Mouse (Mus musculus): ENCODE measurements around the gene Gm37240. TPM values are rescaled to one million over a fixed set of nuclear protein-coding genes. Genes with fewer than 3 reads are reported as not detected.

The Gm37240 gene
- polyA plus RNA-seq, 1 experiment, result 0.77 TPM

DNA sequence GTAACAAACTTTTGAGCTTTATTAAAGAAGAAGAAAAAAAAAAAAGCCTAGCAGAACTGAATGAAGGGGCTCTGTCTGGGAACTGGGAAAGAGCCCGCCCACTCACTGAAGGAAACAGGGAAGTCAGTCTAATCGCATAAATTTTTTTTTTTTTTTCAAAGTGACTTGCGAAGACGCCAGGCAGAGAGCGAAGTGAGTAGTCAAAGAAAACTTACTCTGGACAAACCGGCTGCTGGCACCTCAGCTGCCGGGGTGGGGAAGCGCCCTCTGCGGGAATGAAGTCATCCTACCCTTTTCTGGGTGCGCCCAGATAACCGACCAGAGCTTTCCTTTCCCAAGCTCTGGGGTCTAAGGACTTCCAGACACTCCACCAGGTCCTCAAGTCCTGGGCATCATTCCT is 1406.2 kb downstream of the Gm37240 start:
- 0 out of 2 replicates have a peak, but pooled peaks cover 3% of the 10 kb centered on the region for H3K4me1 ChIP-seq (ENCODE audit: control insufficient read depth, insufficient read depth, low read length)
- no peaks in the 10 kb centered on the region for H3K27me3 ChIP-seq (ENCODE audit: control insufficient read depth, insufficient read depth, low read length)
- H3K4me3 ChIP-seq (replicated peaks; ENCODE audit: insufficient read depth, low read depth, low read length), result no peak overlapping the region
- WGBS, result 12% methylated on average over 11 of the region's 11 CpGs
- H3K27ac ChIP-seq (ENCODE audit: insufficient read depth, low read length), result no peak overlapping the region
- DNase-seq, result peak; percentile 23 to 38
- TF ChIP-seq POLR2A (IDR thresholded peaks at IDR 0.05; ENCODE audit: borderline replicate concordance, insufficient read depth, low read length), result no peak

DNA sequence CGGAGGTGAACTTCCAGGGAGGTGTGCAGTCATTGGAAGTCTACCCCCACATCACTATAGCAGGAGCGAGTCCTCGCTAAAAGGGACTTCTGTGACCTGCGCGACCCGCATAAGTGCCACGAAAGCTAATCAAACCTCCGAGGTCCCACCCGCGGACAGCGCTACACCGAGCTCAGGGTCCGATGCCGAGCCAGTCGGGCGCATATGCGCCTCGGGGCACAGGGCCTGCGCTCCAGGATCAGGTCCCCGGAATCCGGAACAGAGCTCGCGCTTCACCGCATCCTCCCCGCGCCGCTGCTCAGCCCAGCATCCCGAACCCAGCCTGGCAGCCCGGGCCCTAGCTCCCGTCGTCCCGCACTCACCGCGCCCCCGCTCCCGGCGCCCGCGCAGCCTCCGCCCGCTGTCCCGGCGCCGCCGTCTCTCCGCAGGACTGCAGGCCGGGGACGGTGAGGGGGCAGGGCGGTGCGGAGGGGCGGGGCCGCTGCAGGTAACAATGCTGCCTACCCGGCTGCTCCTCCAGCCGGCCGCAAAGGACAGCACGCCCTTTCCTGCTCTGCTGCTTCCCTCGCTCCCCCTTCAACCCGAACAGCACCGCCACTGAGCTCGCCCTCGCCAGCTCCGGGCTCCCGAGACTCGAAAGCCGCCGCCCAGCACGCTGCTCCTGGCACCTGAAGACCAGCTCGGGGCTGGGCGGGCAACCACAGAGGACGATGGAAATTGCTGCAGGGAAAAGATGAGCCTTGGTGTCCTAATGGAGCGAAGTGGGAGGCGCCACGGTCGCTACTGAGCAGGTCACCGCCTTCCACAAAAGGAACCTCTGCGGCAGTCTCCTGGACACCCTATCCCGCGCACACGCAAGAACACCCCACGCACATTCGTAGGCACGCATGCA is 1407.1 kb downstream of the Gm37240 start, which contains the start of gene Fhdc1:
Gene Fhdc1, minus strand, starts transcription at position 424 of the 892 bp plus-strand sequence.
- WGBS, result 1% methylated on average over 81 of the region's 82 CpGs
- H3K27ac ChIP-seq (ENCODE audit: insufficient read depth, low read length), result peak within 1 kb of the TSS; percentile 37; the same call in 1 of the 2 replicates
- 0 out of 2 replicates have a peak, but pooled peaks cover 3% of the 10 kb centered on the region for H3K4me1 ChIP-seq (ENCODE audit: control insufficient read depth, insufficient read depth, low read length)
- TF ChIP-seq POLR2A (IDR thresholded peaks at IDR 0.05; ENCODE audit: borderline replicate concordance, insufficient read depth, low read length) (no peak), CTCF (IDR thresholded peaks at IDR 0.05; ENCODE audit: borderline replicate concordance, insufficient read depth, low read depth, low read length) (no peak)
- H3K4me3 ChIP-seq (replicated peaks; ENCODE audit: insufficient read depth, low read depth, low read length), result peak within 1 kb of the TSS; percentile 71
- no peaks in the 10 kb centered on the region for H3K27me3 ChIP-seq (ENCODE audit: control insufficient read depth, insufficient read depth, low read length)
- DNase-seq, result peak; percentile 71 to 72

GRCm38 (mm10) chr3:84479293-84480005 is 1407.9 kb downstream of the Gm37240 start:
- Histone ChIP-seq H3K27me3 (ENCODE audit: control insufficient read depth, insufficient read depth, low read length) (no peaks in the 10 kb centered on the region), H3K4me1 (ENCODE audit: control insufficient read depth, insufficient read depth, low read length) (0 out of 2 replicates have a peak, but pooled peaks cover 3% of the 10 kb centered on the region), H3K4me3 (replicated peaks; ENCODE audit: insufficient read depth, low read depth, low read length) (peak overlapping the region; percentile 71), H3K27ac (ENCODE audit: insufficient read depth, low read length) (no peak overlapping the region)
- TF ChIP-seq POLR2A (IDR thresholded peaks at IDR 0.05; ENCODE audit: borderline replicate concordance, insufficient read depth, low read length) (no peak), CTCF (IDR thresholded peaks at IDR 0.05; ENCODE audit: borderline replicate concordance, insufficient read depth, low read depth, low read length) (no peak)
- peak; percentile 52 to 53 for DNase-seq
- WGBS, result 1% methylated on average over 61 of the region's 61 CpGs

DNA sequence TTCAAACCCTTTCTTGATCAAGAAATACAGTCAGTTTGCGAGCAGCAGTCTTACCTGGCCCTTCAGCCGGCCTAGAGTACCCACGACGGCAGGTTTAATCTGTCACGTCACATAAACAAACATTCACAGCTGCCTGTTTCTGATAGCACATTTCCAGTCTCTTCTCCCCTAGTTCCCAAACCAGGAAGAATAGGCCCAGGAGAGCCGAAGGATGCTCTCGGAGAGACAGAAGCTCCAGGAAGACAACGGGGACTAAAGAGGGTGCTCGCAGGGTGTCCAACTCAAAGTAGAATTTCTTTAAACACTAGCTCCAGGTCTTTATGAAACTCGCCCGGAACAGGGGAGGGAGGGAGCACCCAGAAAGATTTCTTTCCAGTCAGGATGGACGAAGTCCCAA is 1408.4 kb downstream of the Gm37240 start:
- TF ChIP-seq CTCF (IDR thresholded peaks at IDR 0.05; ENCODE audit: borderline replicate concordance, insufficient read depth, low read depth, low read length) (no peak), POLR2A (IDR thresholded peaks at IDR 0.05; ENCODE audit: borderline replicate concordance, insufficient read depth, low read length) (no peak)
- WGBS, result 60% methylated on average over 12 of the region's 12 CpGs
- Histone ChIP-seq H3K27ac (ENCODE audit: insufficient read depth, low read length) (no peak overlapping the region), H3K4me1 (ENCODE audit: control insufficient read depth, insufficient read depth, low read length) (0 out of 2 replicates have a peak, but pooled peaks cover 3% of the 10 kb centered on the region), H3K4me3 (replicated peaks; ENCODE audit: insufficient read depth, low read depth, low read length) (peak overlapping the region; percentile 71), H3K27me3 (ENCODE audit: control insufficient read depth, insufficient read depth, low read length) (no peaks in the 10 kb centered on the region)
- DNase-seq, result no peak

DNA sequence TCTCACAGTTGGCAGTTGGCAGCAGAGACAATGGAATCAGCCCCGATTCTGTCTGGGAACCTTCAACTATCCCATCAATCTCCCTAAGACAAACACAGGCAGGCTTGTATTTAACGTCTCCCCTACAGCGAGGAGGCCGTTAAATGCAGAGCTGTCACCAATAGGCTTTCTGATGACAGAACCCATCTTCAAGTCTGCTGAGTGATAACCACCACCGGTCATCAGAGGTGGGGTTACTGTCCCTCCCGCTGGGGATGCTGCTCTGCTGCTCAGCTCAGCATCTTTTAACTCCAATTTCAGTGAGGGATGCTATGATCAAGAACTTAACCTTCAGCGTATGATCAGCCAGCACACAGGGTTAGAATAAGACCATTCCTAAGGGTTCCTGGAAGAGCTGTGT is 1409.1 kb downstream of the Gm37240 start:
- 58% methylated on average over 7 of the region's 7 CpGs for WGBS

DNA sequence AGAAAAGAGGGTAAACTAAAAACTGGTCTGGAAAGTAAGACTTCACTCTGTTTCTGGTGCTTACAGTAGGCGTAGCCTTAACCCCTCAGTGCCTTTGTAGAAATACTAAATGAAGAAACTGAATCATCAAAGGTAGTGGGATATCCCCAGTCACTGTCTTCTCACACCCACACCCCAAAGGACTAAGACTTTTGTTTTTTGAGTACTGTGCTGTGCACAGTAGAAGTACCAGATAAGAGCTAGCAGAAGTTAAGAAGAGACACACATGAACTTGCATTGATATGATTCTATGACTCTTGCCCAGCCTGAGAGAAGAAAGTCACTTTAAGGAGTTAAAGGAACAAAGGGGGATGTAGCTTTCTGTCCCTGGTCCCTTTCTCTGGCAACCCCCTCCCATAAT is 1409.8 kb downstream of the Gm37240 start:
- Histone ChIP-seq H3K27me3 (ENCODE audit: control insufficient read depth, insufficient read depth, low read length) (no peaks in the 10 kb centered on the region), H3K4me3 (replicated peaks; ENCODE audit: insufficient read depth, low read depth, low read length) (no peak overlapping the region), H3K4me1 (ENCODE audit: control insufficient read depth, insufficient read depth, low read length) (0 out of 2 replicates have a peak, but pooled peaks cover 3% of the 10 kb centered on the region), H3K27ac (ENCODE audit: insufficient read depth, low read length) (no peak overlapping the region)
- 100% methylated on average over 1 of the region's 1 CpGs for WGBS
- DNase-seq, result no peak
- no peak for TF ChIP-seq CTCF (IDR thresholded peaks at IDR 0.05; ENCODE audit: borderline replicate concordance, insufficient read depth, low read depth, low read length)
- no peak for TF ChIP-seq POLR2A (IDR thresholded peaks at IDR 0.05; ENCODE audit: borderline replicate concordance, insufficient read depth, low read length)

More for the DNA sequence above, 1409.1 kb downstream of the Gm37240 start:
- no peak for TF ChIP-seq CTCF (IDR thresholded peaks at IDR 0.05; ENCODE audit: borderline replicate concordance, insufficient read depth, low read depth, low read length)
- no peak for TF ChIP-seq POLR2A (IDR thresholded peaks at IDR 0.05; ENCODE audit: borderline replicate concordance, insufficient read depth, low read length)
- H3K27me3 ChIP-seq (ENCODE audit: control insufficient read depth, insufficient read depth, low read length), result no peaks in the 10 kb centered on the region
- no peak overlapping the region for H3K4me3 ChIP-seq (replicated peaks; ENCODE audit: insufficient read depth, low read depth, low read length)
- 0 out of 2 replicates have a peak, but pooled peaks cover 3% of the 10 kb centered on the region for H3K4me1 ChIP-seq (ENCODE audit: control insufficient read depth, insufficient read depth, low read length)
- DNase-seq, result no peak
- H3K27ac ChIP-seq (ENCODE audit: insufficient read depth, low read length), result no peak overlapping the region

- DNase-seq, result no peak
- TF ChIP-seq CTCF (IDR thresholded peaks at IDR 0.05; ENCODE audit: borderline replicate concordance, insufficient read depth, low read depth, low read length) (no peak), POLR2A (IDR thresholded peaks at IDR 0.05; ENCODE audit: borderline replicate concordance, insufficient read depth, low read length) (no peak)
- Histone ChIP-seq H3K4me1 (ENCODE audit: control insufficient read depth, insufficient read depth, low read length) (no peaks in the 10 kb centered on the region; the same call in 1 of the 2 replicates), H3K27me3 (ENCODE audit: control insufficient read depth, insufficient read depth, low read length) (no peaks in the 10 kb centered on the region), H3K4me3 (replicated peaks; ENCODE audit: insufficient read depth, low read depth, low read length) (no peak overlapping the region), H3K27ac (ENCODE audit: insufficient read depth, low read length) (no peak overlapping the region)
- 92% methylated on average over 12 of the region's 12 CpGs for WGBS
Measured at GRCm38 (mm10) chr3:84474981-84475775, 1412.1 kb downstream of the Gm37240 start.
